Mouse (Mus musculus): Measurements from ENCODE around the gene Abhd4. TPM values are rescaled to one million over a fixed set of nuclear protein-coding genes. Genes with fewer than 3 reads are reported as not detected.
"Not testable (repeated sequence)": the region's sequence is repeated elsewhere in the genome, so short reads cannot be mapped to it uniquely, and the experiment has no call there.

Gene Abhd4
- total and polyA plus RNA-seq, 2 experiments from 2014 or later: 103 to 192 TPM

- no peak for ATAC-seq (ENCODE audit: insufficient read depth, low read depth)
- Histone ChIP-seq H3K9ac (replicated peaks; ENCODE audit: low read depth, low read length) (no peak overlapping the region; the same call in 1 of the 2 replicates), H3K4me1 (ENCODE audit: control insufficient read depth, insufficient read depth) (peaks cover 19% of the 10 kb centered on the region), H3K4me2 (ENCODE audit: low read depth, low read length) (peak overlapping the region; percentile 63), H3K4me3 (ENCODE audit: low read depth, low read length) (peak overlapping the region; percentile 43), H3K9me3 (replicated peaks; ENCODE audit: control insufficient read depth, low read length) (no peaks in the 10 kb centered on the region), H3K27me3 (ENCODE audit: control insufficient read depth, insufficient read depth, low read length) (no peaks in the 10 kb centered on the region), H3K36me3 (replicated peaks; ENCODE audit: control insufficient read depth, insufficient read depth, low read length) (no peaks in the 10 kb centered on the region), H3K27ac (ENCODE audit: low read depth) (peak overlapping the region; percentile 72)
- DNase-seq (ENCODE audit: low spot score): peak; percentile 33
- WGBS: 21% methylated on average over 16 of the region's 16 CpGs
- no peak for TF ChIP-seq CTCF (IDR thresholded peaks at IDR 0.05; ENCODE audit: low read depth)
- TF ChIP-seq EP300 (IDR thresholded peaks at IDR 0.05; ENCODE audit: low read depth): peak; percentile 62
Observed at GRCm38 (mm10) chr14:54226911-54227811, 26.8 kb upstream of the Abhd4 start.

- no peaks in the 10 kb centered on the region for H3K9me3 ChIP-seq (replicated peaks; ENCODE audit: control insufficient read depth, low read length)
- peak overlapping the region; percentile 63 for H3K4me2 ChIP-seq (ENCODE audit: low read depth, low read length)
- H3K4me1 ChIP-seq (ENCODE audit: control insufficient read depth, insufficient read depth): peaks cover 23% of the 10 kb centered on the region
- DNase-seq (ENCODE audit: low spot score): peak; percentile 78
- H3K4me3 ChIP-seq (ENCODE audit: low read depth, low read length): peak overlapping the region; percentile 43
- TF ChIP-seq CTCF (IDR thresholded peaks at IDR 0.05; ENCODE audit: low read depth): peak; percentile 62
- no peak for TF ChIP-seq EP300 (IDR thresholded peaks at IDR 0.05; ENCODE audit: low read depth)
- no peak overlapping the region; the same call in 1 of the 2 replicates for H3K9ac ChIP-seq (replicated peaks; ENCODE audit: low read depth, low read length)
- ATAC-seq (ENCODE audit: insufficient read depth, low read depth): peak; percentile 57
- WGBS: 0% methylated on average over 10 of the region's 10 CpGs
- peak overlapping the region; percentile 72 for H3K27ac ChIP-seq (ENCODE audit: low read depth)
- no peaks in the 10 kb centered on the region for H3K27me3 ChIP-seq (ENCODE audit: control insufficient read depth, insufficient read depth, low read length)
- H3K36me3 ChIP-seq (replicated peaks; ENCODE audit: control insufficient read depth, insufficient read depth, low read length): no peaks in the 10 kb centered on the region
Observed at GRCm38 (mm10) chr14:54227911-54228451, 26.0 kb upstream of the Abhd4 start.

- TF ChIP-seq CTCF (IDR thresholded peaks at IDR 0.05; ENCODE audit: low read depth) (no peak), EP300 (IDR thresholded peaks at IDR 0.05; ENCODE audit: low read depth) (no peak)
- H3K27me3 ChIP-seq (ENCODE audit: control insufficient read depth, insufficient read depth, low read length): no peaks in the 10 kb centered on the region
- 30% methylated on average over 7 of the region's 7 CpGs for WGBS
- no peaks in the 10 kb centered on the region for H3K36me3 ChIP-seq (replicated peaks; ENCODE audit: control insufficient read depth, insufficient read depth, low read length)
- peak overlapping the region; percentile 28; the same call in 1 of the 2 replicates for H3K9ac ChIP-seq (replicated peaks; ENCODE audit: low read depth, low read length)
- peaks cover 24% of the 10 kb centered on the region for H3K4me1 ChIP-seq (ENCODE audit: control insufficient read depth, insufficient read depth)
- H3K4me2 ChIP-seq (ENCODE audit: low read depth, low read length): peak overlapping the region; percentile 63
- peak overlapping the region; percentile 43; the same call in 1 of the 2 replicates for H3K4me3 ChIP-seq (ENCODE audit: low read depth, low read length)
- peak overlapping the region; percentile 72; the same call in 1 of the 2 replicates for H3K27ac ChIP-seq (ENCODE audit: low read depth)
- ATAC-seq (ENCODE audit: insufficient read depth, low read depth): no peak
- no peaks in the 10 kb centered on the region for H3K9me3 ChIP-seq (replicated peaks; ENCODE audit: control insufficient read depth, low read length)
- DNase-seq (ENCODE audit: low spot score): no peak
Observed at GRCm38 (mm10) chr14:54228501-54228900, 25.5 kb upstream of the Abhd4 start.

- Histone ChIP-seq H3K36me3 (replicated peaks; ENCODE audit: control insufficient read depth, insufficient read depth, low read length) (no peaks in the 10 kb centered on the region), H3K9ac (replicated peaks; ENCODE audit: low read depth, low read length) (peak overlapping the region; percentile 28; the same call in 1 of the 2 replicates), H3K27ac (ENCODE audit: low read depth) (peak overlapping the region; percentile 18; the same call in 1 of the 2 replicates), H3K4me2 (ENCODE audit: low read depth, low read length) (peak overlapping the region; percentile 16; the same call in 1 of the 2 replicates), H3K9me3 (replicated peaks; ENCODE audit: control insufficient read depth, low read length) (no peaks in the 10 kb centered on the region), H3K4me1 (ENCODE audit: control insufficient read depth, insufficient read depth) (peaks cover 31% of the 10 kb centered on the region), H3K27me3 (ENCODE audit: control insufficient read depth, insufficient read depth, low read length) (no peaks in the 10 kb centered on the region), H3K4me3 (ENCODE audit: low read depth, low read length) (no peak overlapping the region)
- 25% methylated on average over 25 of the region's 25 CpGs for WGBS
- TF ChIP-seq EP300 (IDR thresholded peaks at IDR 0.05; ENCODE audit: low read depth): no peak
- TF ChIP-seq CTCF (IDR thresholded peaks at IDR 0.05; ENCODE audit: low read depth): no peak
- DNase-seq (ENCODE audit: low spot score): no peak
- no peak for ATAC-seq (ENCODE audit: insufficient read depth, low read depth)
Observed at GRCm38 (mm10) chr14:54228933-54229713, 24.9 kb upstream of the Abhd4 start.

DNA sequence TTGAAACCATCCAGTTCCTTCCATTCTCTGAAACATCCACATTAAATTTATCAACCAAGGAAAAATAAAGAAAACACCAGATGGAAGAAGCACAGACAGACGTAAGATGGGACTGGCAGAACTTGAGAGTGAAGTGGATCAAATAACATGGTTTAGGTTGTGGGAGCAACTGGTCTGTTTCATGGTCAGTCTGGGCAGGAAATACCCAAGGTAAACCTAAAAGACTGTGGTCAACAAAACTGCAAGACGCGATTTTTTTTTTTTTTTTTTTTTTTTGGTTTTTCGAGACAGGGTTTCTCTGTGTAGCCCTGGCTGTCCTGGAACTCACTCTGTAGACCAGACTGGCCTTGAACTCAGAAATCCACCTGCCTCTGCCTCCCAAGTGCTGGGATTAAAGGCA is 24.1 kb upstream of the Abhd4 start:
- not testable (repeated sequence) for H3K4me3 ChIP-seq (ENCODE audit: low read depth, low read length); DNase-seq (ENCODE audit: low spot score); H3K27me3 ChIP-seq (ENCODE audit: control insufficient read depth, insufficient read depth, low read length); H3K36me3 ChIP-seq (replicated peaks; ENCODE audit: control insufficient read depth, insufficient read depth, low read length); H3K9ac ChIP-seq (replicated peaks; ENCODE audit: low read depth, low read length); H3K4me2 ChIP-seq (ENCODE audit: low read depth, low read length); H3K9me3 ChIP-seq (replicated peaks; ENCODE audit: control insufficient read depth, low read length); H3K27ac ChIP-seq (ENCODE audit: low read depth); ATAC-seq (ENCODE audit: insufficient read depth, low read depth)
- peaks cover 32% of the 10 kb centered on the region for H3K4me1 ChIP-seq (ENCODE audit: control insufficient read depth, insufficient read depth)
- 89% methylated on average over 3 of the region's 4 CpGs for WGBS
